Mouse (Mus musculus) intestine, embryonic 15.5 days (tissue): ENCODE data around the gene Isyna1. TPM values are rescaled to one million over a fixed set of nuclear protein-coding genes. Genes with fewer than 3 reads are reported as not detected.

Source experiments
- ATAC-seq: fragments of 200-750 bp; cut with Nextera tagmentation; 2 replicates; pipeline ENCODE4 v1.8.0; 2017; ENCODE audit warnings: moderate TSS enrichment, moderate library complexity
- H3K27ac ChIP-seq: fragments of 300-500 bp; sonication (generic); 2 replicates; pipeline ENCODE4 v1.5.1; 2015; ENCODE audit warnings: mild to moderate bottlenecking, inconsistent platforms
- H3K27me3 ChIP-seq: fragments of 300-500 bp; sonication (generic); replicated peaks from 2 replicates; pipeline ENCODE4 v1.6.1; 2015; ENCODE audit warnings: inconsistent platforms
- H3K36me3 ChIP-seq: fragments of 300-500 bp; sonication (generic); 2 replicates; pipeline ENCODE4 v1.6.1; 2015; ENCODE audit warnings: inconsistent platforms
- H3K4me1 ChIP-seq: fragments of 300-500 bp; sonication (generic); replicated peaks from 2 replicates; pipeline ENCODE4 v1.6.1; 2015; ENCODE audit warnings: inconsistent platforms
- H3K4me2 ChIP-seq: fragments of 300-500 bp; sonication (generic); replicated peaks from 2 replicates; pipeline ENCODE4 v1.6.1; 2015; ENCODE audit warnings: mild to moderate bottlenecking, inconsistent platforms
- H3K4me3 ChIP-seq: fragments of 300-500 bp; sonication (generic); replicated peaks from 2 replicates; pipeline ENCODE4 v1.5.1; 2015; ENCODE audit warnings: inconsistent platforms
- H3K9ac ChIP-seq: fragments of 300-500 bp; sonication (generic); 2 replicates; pipeline ENCODE4 v1.6.1; 2015; ENCODE audit warnings: inconsistent platforms
- H3K9me3 ChIP-seq: fragments of 300-500 bp; sonication (generic); 2 replicates; pipeline ENCODE4 v1.6.1; 2016; ENCODE audit warnings: inconsistent platforms
- WGBS: fragments of 180-500 bp; shearing (Covaris S2); methylation state at CpG from one replicate; pipeline ENCODE4 v1.1.7; 2015; 5-methylcytosine and 5-hydroxymethylcytosine counted together
- polyA plus RNA-seq: library from polyadenylated mRNA; unstranded; fragments of >200 nt; fragmentation: Nextera tagmentation; extraction: Ambion mirVana; gene quantifications from 2 replicates; pipeline ENCODE4 v1.2.1, GENCODE M21; 2015

Gene Isyna1
- polyA plus RNA-seq: 123 and 130 TPM in 2 replicates

- H3K27me3 ChIP-seq: no peaks in the 10 kb centered on the region
- H3K27ac ChIP-seq: peak within 1 kb of the TSS; percentile 82
- peak; percentile 92 for ATAC-seq
- no peaks in the 10 kb centered on the region for H3K9me3 ChIP-seq
- peaks cover 23% of the 10 kb centered on the region for H3K36me3 ChIP-seq
- H3K4me1 ChIP-seq: peaks cover 48% of the 10 kb centered on the region
- peak within 1 kb of the TSS; percentile 99 for H3K4me2 ChIP-seq
- peak within 1 kb of the TSS; percentile 66 for H3K4me3 ChIP-seq
- WGBS: under 1% methylated on average over 39 of the region's 40 CpGs
- H3K9ac ChIP-seq: peak within 1 kb of the TSS; percentile 71
Measured at GRCm38 (mm10) chr8:70593961-70594609, at the start of gene Isyna1. Gene Isyna1 (plus strand): TSS chr8:70594373.

- no peak overlapping the region for H3K9ac ChIP-seq
- H3K9me3 ChIP-seq: no peaks in the 10 kb centered on the region
- H3K27me3 ChIP-seq: no peaks in the 10 kb centered on the region
- peaks cover 21% of the 10 kb centered on the region for H3K4me1 ChIP-seq
- WGBS: 82% methylated on average over 4 of the region's 4 CpGs
- H3K36me3 ChIP-seq: no peaks in the 10 kb centered on the region
- no peak overlapping the region for H3K4me2 ChIP-seq
- H3K27ac ChIP-seq: no peak overlapping the region
- no peak for ATAC-seq
- H3K4me3 ChIP-seq: no peak overlapping the region
Measured at GRCm38 (mm10) chr8:70546412-70546811, 47.8 kb upstream of the Isyna1 start.

GRCm38 (mm10) chr8:70547762-70548161 is 46.4 kb upstream of the Isyna1 start:
- Histone ChIP-seq H3K4me2 (no peak overlapping the region), H3K9ac (no peak overlapping the region), H3K9me3 (no peaks in the 10 kb centered on the region), H3K27me3 (no peaks in the 10 kb centered on the region), H3K4me1 (peaks cover 21% of the 10 kb centered on the region), H3K36me3 (no peaks in the 10 kb centered on the region), H3K4me3 (no peak overlapping the region), H3K27ac (no peak overlapping the region)
- 87% methylated on average over 6 of the region's 6 CpGs for WGBS
- no peak for ATAC-seq

- Histone ChIP-seq H3K27me3 (no peaks in the 10 kb centered on the region), H3K9ac (no peak overlapping the region), H3K4me1 (peaks cover 27% of the 10 kb centered on the region), H3K4me3 (no peak overlapping the region), H3K4me2 (no peak overlapping the region), H3K27ac (no peak overlapping the region), H3K9me3 (no peaks in the 10 kb centered on the region), H3K36me3 (no peaks in the 10 kb centered on the region)
- ATAC-seq: no peak
- WGBS: 90% methylated on average over 10 of the region's 10 CpGs
Measured at GRCm38 (mm10) chr8:70549412-70550184, 44.6 kb upstream of the Isyna1 start.

- Histone ChIP-seq H3K4me1 (peaks cover 28% of the 10 kb centered on the region), H3K9me3 (no peaks in the 10 kb centered on the region), H3K4me2 (no peak overlapping the region), H3K36me3 (no peaks in the 10 kb centered on the region), H3K27ac (no peak overlapping the region), H3K4me3 (no peak overlapping the region), H3K9ac (no peak overlapping the region), H3K27me3 (no peaks in the 10 kb centered on the region)
- 56% methylated on average over 3 of the region's 3 CpGs for WGBS
- ATAC-seq: no peak
Measured at GRCm38 (mm10) chr8:70551558-70552161, 42.5 kb upstream of the Isyna1 start.

GRCm38 (mm10) chr8:70552836-70553235 is 41.3 kb upstream of the Isyna1 start:
- no peaks in the 10 kb centered on the region for H3K27me3 ChIP-seq
- no peak overlapping the region for H3K27ac ChIP-seq
- no peak overlapping the region for H3K4me3 ChIP-seq
- peaks cover 24% of the 10 kb centered on the region for H3K4me1 ChIP-seq
- no peak overlapping the region; the same call in 1 of the 2 replicates for H3K9ac ChIP-seq
- H3K4me2 ChIP-seq: no peak overlapping the region
- no peaks in the 10 kb centered on the region for H3K36me3 ChIP-seq
- no peaks in the 10 kb centered on the region for H3K9me3 ChIP-seq
- no peak for ATAC-seq
- WGBS: 47% methylated on average over 1 of the region's 1 CpGs

- no peak overlapping the region for H3K9ac ChIP-seq
- no peak overlapping the region for H3K4me3 ChIP-seq
- H3K27ac ChIP-seq: no peak overlapping the region
- 0 out of 2 replicates have a peak, but pooled peaks have one; percentile 7 for ATAC-seq
- peaks cover 24% of the 10 kb centered on the region for H3K4me1 ChIP-seq
- no peaks in the 10 kb centered on the region for H3K36me3 ChIP-seq
- H3K9me3 ChIP-seq: no peaks in the 10 kb centered on the region
- no peak overlapping the region for H3K4me2 ChIP-seq
- H3K27me3 ChIP-seq: no peaks in the 10 kb centered on the region
Measured at GRCm38 (mm10) chr8:70553740-70554139, 40.4 kb upstream of the Isyna1 start.

- Histone ChIP-seq H3K4me1 (peaks cover 30% of the 10 kb centered on the region), H3K36me3 (no peaks in the 10 kb centered on the region), H3K9ac (no peak overlapping the region), H3K9me3 (no peaks in the 10 kb centered on the region), H3K27ac (no peak overlapping the region), H3K4me3 (no peak overlapping the region), H3K4me2 (no peak overlapping the region), H3K27me3 (no peaks in the 10 kb centered on the region)
- 77% methylated on average over 4 of the region's 4 CpGs for WGBS
- no peak for ATAC-seq
Measured at GRCm38 (mm10) chr8:70555079-70555747, 39.0 kb upstream of the Isyna1 start.

GRCm38 (mm10) chr8:70558334-70558733 is 35.8 kb upstream of the Isyna1 start:
- H3K27ac ChIP-seq: no peak overlapping the region
- ATAC-seq: no peak
- H3K9me3 ChIP-seq: no peaks in the 10 kb centered on the region
- 65% methylated on average over 4 of the region's 4 CpGs for WGBS
- H3K27me3 ChIP-seq: no peaks in the 10 kb centered on the region
- no peaks in the 10 kb centered on the region for H3K36me3 ChIP-seq
- H3K4me3 ChIP-seq: no peak overlapping the region
- H3K9ac ChIP-seq: no peak overlapping the region
- peaks cover 40% of the 10 kb centered on the region for H3K4me1 ChIP-seq
- H3K4me2 ChIP-seq: no peak overlapping the region

GRCm38 (mm10) chr8:70558983-70559382 is 35.2 kb upstream of the Isyna1 start:
- WGBS: 79% methylated on average over 3 of the region's 3 CpGs
- Histone ChIP-seq H3K4me1 (peaks cover 34% of the 10 kb centered on the region), H3K4me3 (no peak overlapping the region), H3K27me3 (no peaks in the 10 kb centered on the region), H3K9me3 (no peaks in the 10 kb centered on the region), H3K9ac (no peak overlapping the region), H3K4me2 (no peak overlapping the region), H3K27ac (no peak overlapping the region), H3K36me3 (no peaks in the 10 kb centered on the region)
- no peak for ATAC-seq

GRCm38 (mm10) chr8:70560096-70560495 is 34.1 kb upstream of the Isyna1 start:
- 80% methylated on average over 2 of the region's 2 CpGs for WGBS
- peaks cover 35% of the 10 kb centered on the region for H3K4me1 ChIP-seq
- no peak overlapping the region for H3K4me2 ChIP-seq
- H3K27me3 ChIP-seq: no peaks in the 10 kb centered on the region
- ATAC-seq: no peak
- no peaks in the 10 kb centered on the region for H3K9me3 ChIP-seq
- H3K9ac ChIP-seq: no peak overlapping the region
- H3K4me3 ChIP-seq: no peak overlapping the region
- no peak overlapping the region for H3K27ac ChIP-seq
- no peaks in the 10 kb centered on the region for H3K36me3 ChIP-seq

- 67% methylated on average over 3 of the region's 3 CpGs for WGBS
- H3K4me2 ChIP-seq: no peak overlapping the region
- peaks cover 37% of the 10 kb centered on the region for H3K4me1 ChIP-seq
- peak overlapping the region; percentile 33; the same call in 1 of the 2 replicates for H3K27ac ChIP-seq
- no peak for ATAC-seq
- H3K27me3 ChIP-seq: no peaks in the 10 kb centered on the region
- H3K9me3 ChIP-seq: no peaks in the 10 kb centered on the region
- no peak overlapping the region for H3K9ac ChIP-seq
- no peaks in the 10 kb centered on the region for H3K36me3 ChIP-seq
- H3K4me3 ChIP-seq: no peak overlapping the region
Measured at GRCm38 (mm10) chr8:70560564-70560963, 33.6 kb upstream of the Isyna1 start.
